Mouse (Mus musculus): Measurements from ENCODE around the gene Litaf. TPM values are rescaled to one million over a fixed set of nuclear protein-coding genes. Genes with fewer than 3 reads are reported as not detected.

Litaf gene
- polyA plus RNA-seq, 1 experiment from 2014 or later = 96.0 TPM

DNA sequence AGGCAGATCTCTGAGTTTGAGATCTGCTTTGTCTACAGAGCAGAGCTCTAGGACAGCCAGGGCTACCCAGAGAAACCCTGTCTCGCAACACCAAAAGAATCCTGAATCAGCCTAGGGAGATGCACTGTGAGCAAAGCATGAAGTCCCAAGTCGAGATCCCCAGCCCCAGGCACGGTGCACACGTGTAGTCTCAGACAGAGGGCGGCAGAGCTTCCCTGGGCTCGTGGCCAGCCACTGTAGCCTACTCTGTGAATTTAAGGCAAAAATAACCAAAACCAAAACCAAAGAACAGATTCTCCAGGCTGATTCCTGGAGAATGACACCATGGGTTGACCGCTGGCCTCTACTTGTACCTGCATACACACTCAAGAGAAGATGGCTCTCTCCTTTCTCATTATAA lies 121.4 kb downstream of the Litaf start:
- 76% methylated on average over 7 of the region's 7 CpGs for WGBS
- H3K36me3 ChIP-seq = no peaks in the 10 kb centered on the region
- ATAC-seq (ENCODE audit: insufficient read depth, low FRiP score, low read depth) = no peak
- H3K27me3 ChIP-seq (replicated peaks) = no peaks in the 10 kb centered on the region
- H3K4me1 ChIP-seq = no peaks in the 10 kb centered on the region
- no peak overlapping the region for H3K9ac ChIP-seq
- no peak overlapping the region for H3K27ac ChIP-seq
- no peaks in the 10 kb centered on the region for H3K9me3 ChIP-seq
- H3K4me3 ChIP-seq (replicated peaks) = no peak overlapping the region
- no peak overlapping the region for H3K4me2 ChIP-seq

- Histone ChIP-seq H3K9me3 (no peaks in the 10 kb centered on the region), H3K27me3 (replicated peaks) (no peaks in the 10 kb centered on the region), H3K4me1 (no peaks in the 10 kb centered on the region), H3K27ac (no peak overlapping the region), H3K9ac (no peak overlapping the region), H3K36me3 (no peaks in the 10 kb centered on the region), H3K4me3 (replicated peaks) (no peak overlapping the region), H3K4me2 (no peak overlapping the region)
- 57% methylated on average over 5 of the region's 5 CpGs for WGBS
- no peak for ATAC-seq (ENCODE audit: insufficient read depth, low FRiP score, low read depth)
Observed at GRCm38 (mm10) chr16:10943257-10943656, 122.7 kb downstream of the Litaf start.

DNA sequence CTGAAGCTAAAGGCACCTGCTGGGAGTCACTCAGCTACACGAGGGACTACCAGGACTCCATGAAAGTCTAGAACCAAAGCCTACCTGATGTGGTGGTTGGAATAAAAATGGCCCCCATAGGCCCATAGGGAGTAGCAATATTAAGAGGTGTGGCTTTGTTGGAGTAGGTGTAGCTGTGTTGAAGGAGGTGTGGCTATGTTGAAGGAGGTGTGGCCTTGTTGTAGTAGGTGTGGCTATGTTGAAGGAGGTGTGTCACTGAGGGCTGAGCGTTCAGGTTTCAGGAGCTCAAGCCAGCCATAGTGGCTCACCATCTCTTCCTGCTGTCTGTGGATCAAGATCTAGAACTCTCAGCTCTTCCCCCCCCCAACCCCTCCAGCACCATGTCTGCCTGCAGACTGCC lies 125.3 kb downstream of the Litaf start:
- Histone ChIP-seq H3K4me1 (no peaks in the 10 kb centered on the region), H3K9ac (no peak overlapping the region), H3K4me3 (replicated peaks) (no peak overlapping the region), H3K4me2 (no peak overlapping the region), H3K9me3 (no peaks in the 10 kb centered on the region), H3K27me3 (replicated peaks) (no peaks in the 10 kb centered on the region), H3K36me3 (no peaks in the 10 kb centered on the region), H3K27ac (no peak overlapping the region)
- 80% methylated on average over 2 of the region's 2 CpGs for WGBS
- ATAC-seq (ENCODE audit: insufficient read depth, low FRiP score, low read depth) = no peak

GRCm38 (mm10) chr16:10939932-10940331 lies 126.0 kb downstream of the Litaf start:
- 69% methylated on average over 4 of the region's 4 CpGs for WGBS
- Histone ChIP-seq H3K4me3 (replicated peaks) (no peak overlapping the region), H3K4me1 (no peaks in the 10 kb centered on the region), H3K9me3 (no peaks in the 10 kb centered on the region), H3K36me3 (no peaks in the 10 kb centered on the region), H3K27me3 (replicated peaks) (no peaks in the 10 kb centered on the region), H3K27ac (no peak overlapping the region), H3K4me2 (no peak overlapping the region), H3K9ac (no peak overlapping the region)
- ATAC-seq (ENCODE audit: insufficient read depth, low FRiP score, low read depth) = no peak

- ATAC-seq (ENCODE audit: insufficient read depth, low FRiP score, low read depth) = no peak
- H3K27ac ChIP-seq = no peak overlapping the region
- no peaks in the 10 kb centered on the region for H3K27me3 ChIP-seq (replicated peaks)
- no peaks in the 10 kb centered on the region for H3K4me1 ChIP-seq
- H3K4me3 ChIP-seq (replicated peaks) = no peak overlapping the region
- no peak overlapping the region for H3K9ac ChIP-seq
- H3K36me3 ChIP-seq = no peaks in the 10 kb centered on the region
- WGBS = 64% methylated on average over 11 of the region's 11 CpGs
- no peaks in the 10 kb centered on the region for H3K9me3 ChIP-seq
- no peak overlapping the region for H3K4me2 ChIP-seq
Observed at GRCm38 (mm10) chr16:10937497-10937896, 128.5 kb downstream of the Litaf start.

DNA sequence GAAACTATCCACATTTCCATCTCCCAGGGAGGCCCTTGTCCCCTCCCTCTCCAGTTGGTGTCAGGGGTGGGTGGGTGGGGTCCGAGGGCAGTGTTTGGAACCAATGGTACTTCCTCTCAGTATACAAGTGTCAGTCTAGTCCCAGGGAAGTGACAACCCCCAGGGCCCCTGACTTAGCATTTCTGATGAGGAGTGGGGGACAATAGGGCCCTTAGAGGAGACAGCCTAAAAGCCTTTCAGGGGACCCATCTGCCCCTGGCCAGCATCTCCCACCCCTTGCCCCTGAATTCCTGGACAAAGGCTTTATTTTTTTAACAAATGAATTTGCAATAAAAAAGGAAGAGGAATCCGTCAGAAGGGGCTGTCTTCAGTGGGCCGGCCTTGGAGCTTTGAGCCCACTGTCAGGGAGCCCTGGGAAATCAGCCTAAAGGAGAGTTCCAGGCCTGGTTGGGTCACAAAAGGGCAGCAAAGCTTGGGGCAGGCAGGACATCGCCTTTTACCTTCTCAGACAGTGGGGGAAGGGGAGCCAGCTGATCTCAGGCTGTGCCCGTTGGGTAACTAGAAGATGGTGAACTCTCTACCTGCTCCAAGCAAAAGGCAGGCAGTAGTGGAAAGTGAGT lies 129.1 kb downstream of the Litaf start:
- Histone ChIP-seq H3K9ac (no peak overlapping the region), H3K36me3 (no peaks in the 10 kb centered on the region), H3K9me3 (no peaks in the 10 kb centered on the region), H3K4me1 (no peaks in the 10 kb centered on the region), H3K27me3 (replicated peaks) (no peaks in the 10 kb centered on the region), H3K27ac (no peak overlapping the region), H3K4me3 (replicated peaks) (no peak overlapping the region), H3K4me2 (no peak overlapping the region)
- no peak for ATAC-seq (ENCODE audit: insufficient read depth, low FRiP score, low read depth)
- 63% methylated on average over 5 of the region's 5 CpGs for WGBS

DNA sequence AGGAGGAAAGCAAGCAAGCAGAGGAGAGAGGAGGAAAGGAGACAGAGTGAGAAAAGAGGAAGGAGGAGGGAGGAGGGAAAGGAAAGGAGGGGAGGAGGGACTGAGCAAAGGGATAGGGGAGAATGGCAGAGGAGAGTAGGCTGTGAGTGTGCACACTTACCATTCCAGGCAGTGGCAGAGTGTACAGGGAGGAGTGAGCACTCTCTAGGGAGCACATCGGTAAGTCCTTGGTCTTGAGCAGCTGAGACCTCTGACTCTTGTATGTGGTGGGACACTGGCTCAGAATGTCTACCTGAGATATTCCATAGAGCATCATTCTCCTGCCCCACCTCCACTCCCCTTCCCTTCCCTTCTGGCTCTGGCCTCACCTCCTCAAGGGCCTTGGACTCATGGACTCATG lies 131.9 kb downstream of the Litaf start:
- H3K9me3 ChIP-seq = no peaks in the 10 kb centered on the region
- H3K4me3 ChIP-seq (replicated peaks) = no peak overlapping the region
- no peak overlapping the region for H3K4me2 ChIP-seq
- H3K4me1 ChIP-seq = no peaks in the 10 kb centered on the region
- no peaks in the 10 kb centered on the region for H3K27me3 ChIP-seq (replicated peaks)
- no peak for ATAC-seq (ENCODE audit: insufficient read depth, low FRiP score, low read depth)
- WGBS = 80% methylated on average over 1 of the region's 1 CpGs
- no peak overlapping the region for H3K27ac ChIP-seq
- no peak overlapping the region for H3K9ac ChIP-seq
- H3K36me3 ChIP-seq = no peaks in the 10 kb centered on the region

- H3K9me3 ChIP-seq = no peaks in the 10 kb centered on the region
- no peaks in the 10 kb centered on the region for H3K4me1 ChIP-seq
- no peak overlapping the region for H3K4me2 ChIP-seq
- H3K27me3 ChIP-seq (replicated peaks) = no peaks in the 10 kb centered on the region
- H3K36me3 ChIP-seq = no peaks in the 10 kb centered on the region
- no peak overlapping the region for H3K9ac ChIP-seq
- ATAC-seq (ENCODE audit: insufficient read depth, low FRiP score, low read depth) = no peak
- no peak overlapping the region for H3K27ac ChIP-seq
- 63% methylated on average over 3 of the region's 3 CpGs for WGBS
- H3K4me3 ChIP-seq (replicated peaks) = no peak overlapping the region
Observed at GRCm38 (mm10) chr16:10933372-10933771, 132.6 kb downstream of the Litaf start.

DNA sequence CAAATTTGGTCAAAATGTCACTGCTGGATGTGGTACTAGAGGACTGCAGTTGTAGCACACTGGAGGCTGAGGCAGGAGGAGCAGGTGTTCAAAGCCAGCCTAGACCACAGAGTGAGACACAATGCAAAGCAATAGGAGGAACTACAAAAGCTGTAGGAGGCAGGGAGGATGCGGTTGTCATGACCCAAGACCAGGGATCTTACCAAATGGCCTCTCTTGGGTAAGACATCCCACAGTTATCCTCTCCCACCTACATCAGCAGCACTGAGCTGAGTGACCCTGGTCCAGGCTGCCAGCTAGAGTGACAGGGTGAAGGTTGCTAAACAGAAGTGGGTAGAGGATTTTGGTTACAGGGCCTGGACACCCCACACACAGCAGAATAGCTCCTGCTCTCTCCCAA lies 138.9 kb downstream of the Litaf start:
- Histone ChIP-seq H3K4me2 (no peak overlapping the region), H3K36me3 (no peaks in the 10 kb centered on the region), H3K27ac (no peak overlapping the region), H3K9ac (no peak overlapping the region), H3K4me3 (replicated peaks) (no peak overlapping the region), H3K4me1 (no peaks in the 10 kb centered on the region), H3K9me3 (no peaks in the 10 kb centered on the region), H3K27me3 (replicated peaks) (no peaks in the 10 kb centered on the region)
- no peak for ATAC-seq (ENCODE audit: insufficient read depth, low FRiP score, low read depth)
- 91% methylated on average over 1 of the region's 1 CpGs for WGBS

DNA sequence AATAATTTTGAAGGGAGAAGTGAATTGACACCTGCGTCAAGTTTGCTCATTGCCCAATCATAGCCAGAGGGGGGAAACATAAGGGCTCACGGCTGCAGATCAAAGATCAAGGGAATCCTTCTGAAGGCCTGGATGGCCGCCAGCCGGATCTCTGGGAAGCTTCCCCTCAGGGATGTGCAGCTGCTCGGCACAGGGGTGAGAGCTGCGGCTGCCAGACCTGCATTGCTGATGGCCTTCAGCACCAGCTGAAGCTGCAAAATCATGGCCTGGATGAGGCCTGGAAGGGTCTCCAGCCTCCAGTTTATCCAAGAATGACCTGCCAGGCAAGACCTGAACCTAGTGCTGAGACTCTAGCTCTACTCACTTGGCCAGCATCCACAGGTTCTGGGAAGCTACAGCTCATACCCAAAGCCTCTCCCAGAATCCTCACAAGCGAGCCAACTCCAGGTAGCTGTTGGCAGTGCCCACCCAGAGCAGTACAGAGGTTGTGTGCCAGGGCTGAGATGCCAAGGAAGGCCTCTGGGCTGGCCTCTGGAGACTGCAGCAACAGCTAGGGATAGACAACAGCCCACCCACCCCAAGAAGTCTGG lies 140.3 kb downstream of the Litaf start:
- H3K27ac ChIP-seq = no peak overlapping the region
- WGBS = 45% methylated on average over 7 of the region's 7 CpGs

GRCm38 (mm10) chr16:10923561-10923960 lies 142.4 kb downstream of the Litaf start:
- Histone ChIP-seq H3K27me3 (replicated peaks) (no peaks in the 10 kb centered on the region), H3K4me2 (no peak overlapping the region), H3K4me3 (replicated peaks) (no peak overlapping the region), H3K4me1 (no peaks in the 10 kb centered on the region), H3K9me3 (no peaks in the 10 kb centered on the region), H3K27ac (no peak overlapping the region), H3K9ac (no peak overlapping the region), H3K36me3 (no peaks in the 10 kb centered on the region)
- 73% methylated on average over 5 of the region's 5 CpGs for WGBS
- ATAC-seq (ENCODE audit: insufficient read depth, low FRiP score, low read depth) = no peak

More for the DNA sequence above, 140.3 kb downstream of the Litaf start:
- no peaks in the 10 kb centered on the region for H3K27me3 ChIP-seq (replicated peaks)
- no peak for ATAC-seq (ENCODE audit: insufficient read depth, low FRiP score, low read depth)
- H3K4me1 ChIP-seq = no peaks in the 10 kb centered on the region
- H3K4me2 ChIP-seq = no peak overlapping the region
- no peak overlapping the region for H3K9ac ChIP-seq
- H3K4me3 ChIP-seq (replicated peaks) = no peak overlapping the region
- H3K36me3 ChIP-seq = no peaks in the 10 kb centered on the region
- no peaks in the 10 kb centered on the region for H3K9me3 ChIP-seq

DNA sequence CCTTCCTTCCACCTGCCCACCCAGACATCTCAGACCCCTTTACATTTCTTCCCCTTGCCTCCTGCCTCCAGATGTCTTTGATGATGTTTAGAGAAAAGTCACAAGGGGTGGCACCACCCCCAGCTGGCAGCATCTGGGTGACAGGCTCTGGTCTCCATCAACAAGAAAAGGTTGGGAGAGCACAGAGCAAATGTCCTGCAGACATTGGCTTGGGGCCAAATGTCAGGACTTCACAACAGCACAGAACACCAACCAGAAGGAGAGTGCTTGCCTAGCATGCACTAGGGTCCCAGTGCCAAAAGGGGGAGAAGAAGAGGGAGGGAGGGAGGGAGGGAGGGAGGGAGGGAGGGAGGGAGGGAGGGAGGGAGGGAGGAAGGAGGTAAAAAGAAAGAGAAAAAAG lies 146.1 kb downstream of the Litaf start:
- H3K36me3 ChIP-seq = no peaks in the 10 kb centered on the region
- H3K4me1 ChIP-seq = 0 out of 2 replicates have a peak, but pooled peaks cover 5% of the 10 kb centered on the region
- no peak overlapping the region for H3K4me2 ChIP-seq
- no peaks in the 10 kb centered on the region for H3K9me3 ChIP-seq
- H3K9ac ChIP-seq = no peak overlapping the region
- no peak overlapping the region for H3K27ac ChIP-seq
- no peak overlapping the region for H3K4me3 ChIP-seq (replicated peaks)
- ATAC-seq (ENCODE audit: insufficient read depth, low FRiP score, low read depth) = 0 out of 2 replicates have a peak, but pooled peaks have one; percentile 47
- H3K27me3 ChIP-seq (replicated peaks) = no peaks in the 10 kb centered on the region

DNA sequence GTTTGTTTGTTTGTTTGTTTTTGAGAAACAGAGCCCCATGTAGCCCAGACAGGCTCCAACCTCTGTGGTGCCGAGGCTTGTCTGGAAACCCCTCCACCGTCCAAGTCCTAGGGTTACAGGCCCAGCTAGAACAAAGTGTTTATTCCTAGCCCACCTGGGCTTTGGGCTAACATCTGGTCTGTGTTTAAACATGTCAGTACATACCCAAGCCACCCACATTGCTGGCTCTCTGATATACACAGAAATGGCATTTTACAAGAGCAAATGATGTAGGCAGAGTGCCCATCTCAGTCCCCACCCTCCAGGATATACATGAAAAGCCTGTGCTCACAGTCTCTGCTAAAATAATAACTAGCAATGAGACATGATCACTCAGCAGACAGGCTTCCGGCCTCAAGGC lies 149.7 kb downstream of the Litaf start:
- WGBS = 42% methylated on average over 3 of the region's 3 CpGs
- H3K27me3 ChIP-seq (replicated peaks) = no peaks in the 10 kb centered on the region
- no peak for ATAC-seq (ENCODE audit: insufficient read depth, low FRiP score, low read depth)

More for the DNA sequence above, 149.7 kb downstream of the Litaf start:
- Histone ChIP-seq H3K9me3 (no peaks in the 10 kb centered on the region), H3K4me2 (no peak overlapping the region), H3K4me3 (replicated peaks) (no peak overlapping the region), H3K4me1 (0 out of 2 replicates have a peak, but pooled peaks cover 5% of the 10 kb centered on the region), H3K27ac (no peak overlapping the region), H3K36me3 (no peaks in the 10 kb centered on the region), H3K9ac (no peak overlapping the region)

All from stomach, embryonic 15.5 days (tissue).